Mouse (Mus musculus) MEL (cell line): ENCODE results near the gene Asb8.

Experiments used
- CHD1 ChIP-seq: IDR thresholded peaks from 2 replicates; pipeline ENCODE4 v1.6.1; 2012; ENCODE audit warnings: low read depth, mild to moderate bottlenecking, inconsistent platforms, low read length, improper control_type of control experiment
- CTCF ChIP-seq, 3 experiments: IDR thresholded peaks in 2 of 3; conservative IDR thresholded peaks in 1 of 3; 2 replicates each; pipeline ENCODE4 v1.5.1; 2011 to 2012; ENCODE audit warnings: low read length in 3 of 3, low read depth in 2 of 3, mild to moderate bottlenecking in 2 of 3, improper control_type of control experiment in 1 of 3, inconsistent platforms in 1 of 3, mixed read lengths in 1 of 3, moderate library complexity in 1 of 3; ENCODE audit not compliant: control insufficient read depth in 1 of 3, insufficient read depth in 1 of 3, poor library complexity in 1 of 3, severe bottlenecking in 1 of 3
- EP300 ChIP-seq, 2 experiments: IDR thresholded peaks; 2 replicates each; pipeline ENCODE4 v1.6.1; 2011; ENCODE audit warnings: improper control_type of control experiment in 2 of 2, low read length in 2 of 2, low read depth in 1 of 2, mild to moderate bottlenecking in 1 of 2
- POLR2AphosphoS2 ChIP-seq: IDR thresholded peaks from 2 replicates; pipeline ENCODE4 v1.6.1; 2011; ENCODE audit warnings: low read length, improper control_type of control experiment
- TBP ChIP-seq: IDR thresholded peaks from 2 replicates; pipeline ENCODE4 v1.8.0; 2011; ENCODE audit warnings: low read depth, low read length, improper control_type of control experiment
- UBTF ChIP-seq: IDR thresholded peaks from 2 replicates; pipeline ENCODE4 v1.6.1; 2012; ENCODE audit warnings: low read depth, mild to moderate bottlenecking, inconsistent platforms, low read length, improper control_type of control experiment, moderate library complexity, borderline replicate concordance; ENCODE audit not compliant: insufficient read depth
- ZC3H11A ChIP-seq: IDR thresholded peaks from 2 replicates; pipeline ENCODE4 v1.6.1; 2012; ENCODE audit warnings: low read depth, mild to moderate bottlenecking, inconsistent platforms, low read length, improper control_type of control experiment
- ZKSCAN1 ChIP-seq: IDR thresholded peaks from 2 replicates; pipeline ENCODE4 v1.6.1; 2012; ENCODE audit warnings: low read depth, mild to moderate bottlenecking, inconsistent platforms, low read length, improper control_type of control experiment, moderate library complexity

DNA sequence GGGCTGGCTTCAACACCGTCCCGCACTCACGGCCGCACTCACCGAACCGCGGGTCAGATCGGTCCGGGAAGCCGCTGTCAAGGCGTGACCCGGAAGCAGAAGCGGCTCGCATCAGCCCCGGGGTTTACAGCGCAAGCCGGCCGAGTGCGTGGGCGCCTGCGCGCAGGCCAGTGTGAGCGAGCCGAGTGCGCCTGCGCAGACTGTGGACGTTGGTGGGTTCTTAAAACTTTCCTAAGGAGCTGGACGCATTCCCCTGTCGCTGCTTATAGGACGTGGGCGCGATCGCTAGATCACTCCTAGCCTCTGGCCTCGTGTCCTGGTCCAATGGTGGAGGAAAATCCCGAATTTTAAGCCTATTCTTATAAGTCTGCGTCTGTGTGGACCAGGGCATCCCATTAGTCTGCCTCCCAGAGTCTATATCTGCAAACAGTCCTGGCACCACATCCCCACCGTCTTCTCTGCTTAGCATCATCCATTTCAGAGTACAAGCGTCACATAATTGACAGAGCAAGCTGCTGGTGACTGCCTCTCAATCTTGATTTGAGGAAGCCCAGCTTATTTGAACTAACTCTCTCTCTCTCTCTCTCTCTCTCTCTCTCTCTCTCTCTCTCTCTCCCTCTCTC is 19.8 kb downstream of the Asb8 start:
- TF ChIP-seq CTCF (IDR thresholded peaks at IDR 0.05 in 2 of 3, conservative IDR thresholded peaks at IDR 0.05 in 1 of 3; ENCODE audit: control insufficient read depth in 1 of 3, insufficient read depth in 1 of 3, low read depth in 2 of 3, low read length in 3 of 3, poor library complexity in 1 of 3, severe bottlenecking in 1 of 3) (0 out of 6 replicates have a peak, but pooled peaks of 1 of the 3 experiments have one; percentile 2), POLR2AphosphoS2 (peak; percentile 95), CHD1 (no peak), UBTF (no peak), EP300 (IDR thresholded peaks at IDR 0.05; ENCODE audit: low read depth in 1 of 2, low read length in 2 of 2) (peak in 1 of 2 experiments; percentile 47; a peak in 2 of 4 replicates), TBP (peak; percentile 86), ZKSCAN1 (no peak), ZC3H11A (no peak)
